Mouse (Mus musculus) ovary, adult 10 weeks (tissue): ENCODE measurements around the gene Pi4ka. TPM values are rescaled to one million over a fixed set of nuclear protein-coding genes. Genes with fewer than 3 reads are reported as not detected.

Experiments used
- polyA plus RNA-seq: library from polyadenylated mRNA; stranded (reverse); fragments of 350-450 nt; fragmentation: Illumina TruSeq; extraction: RNeasy Lipid Tissue Mini Kit (QIAGEN cat#74804); gene quantifications from one replicate; pipeline ENCODE4 v1.2.3, GENCODE M21; 2014

Pi4ka gene
- polyA plus RNA-seq: 19.1 TPM

DNA sequence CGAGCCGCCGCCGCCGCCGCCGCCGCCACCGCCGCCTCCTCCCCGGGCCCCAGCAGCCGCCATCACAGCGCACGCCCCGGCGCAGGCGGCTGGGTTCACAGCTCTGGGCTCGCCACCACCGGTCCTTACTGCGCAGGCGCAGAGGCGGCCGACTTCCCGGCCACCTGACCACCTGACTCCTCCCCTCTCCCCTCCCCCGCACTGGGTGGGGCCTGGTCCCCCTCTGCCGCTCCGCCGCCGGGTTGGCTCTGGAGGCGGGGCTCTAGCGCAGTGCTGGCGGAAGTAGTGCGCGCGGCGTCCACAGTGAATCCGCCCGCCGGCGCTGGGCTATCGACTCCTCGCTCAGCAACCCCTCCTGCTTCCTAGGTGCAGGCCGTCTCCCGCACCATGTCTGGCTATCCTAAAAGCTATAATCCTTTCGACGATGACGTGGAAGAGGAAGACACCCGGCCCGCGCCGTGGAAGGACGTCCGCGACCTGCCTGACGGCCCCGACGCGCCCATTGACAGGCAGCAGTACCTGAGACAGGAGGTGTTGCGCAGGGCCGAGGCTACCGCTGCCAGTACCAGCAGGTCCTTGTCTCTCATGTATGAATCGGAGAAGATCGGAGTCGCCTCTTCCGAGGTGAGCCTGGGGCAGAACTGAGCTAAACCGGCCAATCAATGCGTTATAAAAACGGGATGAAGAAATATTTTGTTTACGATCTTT lies at the start of gene Pi4ka, which contains the start of gene Snap29:
Gene Pi4ka, minus strand, starts transcription at position 579 of the 708 bp plus-strand sequence.
Gene Snap29, plus strand, starts transcription at position 251 of the 708 bp plus-strand sequence.

DNA sequence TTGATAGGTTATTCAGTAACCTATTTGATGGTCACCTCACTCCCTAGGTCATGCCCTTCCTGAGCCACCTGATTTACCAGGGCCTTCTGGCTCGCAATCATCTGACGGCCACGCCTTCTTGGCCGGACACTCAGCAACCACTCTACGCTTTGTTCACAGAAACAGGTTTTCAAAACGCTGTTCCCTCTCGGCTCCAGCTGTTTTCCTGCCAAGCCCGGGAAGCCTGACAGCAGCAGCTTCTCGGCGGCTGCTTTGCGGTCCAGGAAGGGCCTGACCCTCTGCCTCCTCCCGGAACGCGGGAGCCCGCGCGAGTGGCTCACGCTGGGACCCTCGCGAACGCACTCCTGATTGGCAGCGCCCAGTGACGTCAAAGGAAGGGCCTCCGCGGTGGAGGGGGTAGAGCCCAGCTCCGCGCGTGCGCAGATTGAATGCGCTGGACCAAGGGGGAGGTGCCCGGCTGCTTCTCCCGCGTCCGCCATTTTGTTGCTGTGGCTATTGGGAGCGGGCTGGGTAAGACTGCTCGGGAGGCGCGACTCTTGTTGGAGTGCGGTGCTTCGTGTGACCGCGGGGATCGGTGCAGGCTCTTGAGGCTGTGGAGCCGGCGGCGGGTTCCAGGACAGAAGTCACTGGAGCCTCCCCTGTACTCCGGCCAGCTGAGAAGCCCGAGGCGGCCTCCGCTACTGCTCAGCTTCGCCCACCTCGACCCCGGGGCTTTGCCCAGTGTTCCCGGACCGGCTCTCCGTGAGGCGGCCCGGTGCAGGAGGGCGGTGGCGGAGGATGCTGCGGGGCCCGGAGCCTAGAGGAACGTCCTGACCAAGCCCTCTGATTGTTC lies 45.6 kb upstream of the Pi4ka start, which contains the start of gene Crkl:
Gene Crkl, plus strand, starts transcription at position 447 of the 832 bp plus-strand sequence.

DNA sequence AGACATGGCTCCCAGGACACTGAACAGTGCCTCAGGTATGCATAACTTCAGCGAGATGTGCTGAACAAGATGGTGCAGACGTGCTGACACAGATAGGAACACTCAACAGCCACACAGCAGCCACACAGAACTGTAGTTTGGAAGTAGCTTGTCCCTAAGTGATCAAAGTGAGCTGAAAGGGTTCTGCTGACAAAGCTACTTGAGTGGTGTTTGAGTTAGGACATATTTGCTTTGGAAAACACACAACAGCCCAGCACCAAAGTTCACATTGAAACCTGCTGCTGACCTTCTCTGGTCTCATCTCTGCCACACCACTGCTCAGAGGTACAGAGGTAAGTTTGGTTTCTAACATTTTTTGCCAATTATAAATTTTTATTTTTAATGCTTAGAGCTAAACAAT lies 75.0 kb downstream of the Pi4ka start, which contains the start of gene Serpind1:
Gene Serpind1, plus strand, starts transcription at position 256 of the 400 bp plus-strand sequence.

DNA sequence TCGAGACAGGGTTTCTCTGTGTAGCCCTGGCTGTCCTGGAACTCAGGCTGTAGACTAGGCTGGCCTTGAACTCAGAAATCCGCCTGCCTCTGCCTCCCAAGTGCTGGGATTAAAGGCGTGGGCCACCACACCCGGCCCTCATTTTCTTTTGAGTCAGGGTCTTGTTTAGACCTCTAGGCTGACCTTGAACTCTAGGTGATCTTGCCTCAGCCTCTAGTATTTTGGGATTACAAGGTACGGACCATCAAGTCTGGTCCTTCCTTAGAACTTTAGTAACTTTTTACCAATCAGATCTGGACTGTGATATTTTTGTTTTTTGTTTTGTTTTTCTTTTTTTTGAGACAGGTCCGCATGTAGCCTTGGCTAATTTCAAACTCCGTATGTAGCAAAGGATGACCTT lies 130.4 kb downstream of the Pi4ka start, which contains the start of gene Tmem191c:
Gene Tmem191c, plus strand, starts transcription at position 357 of the 400 bp plus-strand sequence.

GRCm38 (mm10) chr16:17232794-17233701 lies 173.1 kb downstream of the Pi4ka start, which contains the start of gene Hic2:
Gene Hic2, plus strand, starts transcription at chr16:17233572.

Other genes starting within 250 kb of the Pi4ka start
- 248 TPM for gene Ube2l3, start 203.7 kb downstream of the Pi4ka start, polyA plus RNA-seq
- gene Rimbp3, start 197.7 kb downstream of the Pi4ka start, polyA plus RNA-seq: not detected
- 1.4 TPM for gene Hic2, start 172.7 kb downstream of the Pi4ka start, polyA plus RNA-seq
- gene Tmem191c, start 130.2 kb downstream of the Pi4ka start, polyA plus RNA-seq: not detected
- not detected for gene Serpind1, start 74.9 kb downstream of the Pi4ka start, polyA plus RNA-seq
- gene Snap29, start 328 bp downstream of the Pi4ka start, polyA plus RNA-seq: 67.3 TPM
- gene Crkl, start 45.7 kb upstream of the Pi4ka start, polyA plus RNA-seq: 47.7 TPM
- gene Aifm3, start 83.3 kb upstream of the Pi4ka start, polyA plus RNA-seq: 0.17 TPM
- gene Lztr1, start 102.4 kb upstream of the Pi4ka start, polyA plus RNA-seq: 19.7 TPM
- gene Thap7, start 124.8 kb upstream of the Pi4ka start, polyA plus RNA-seq: 1.1 TPM
- 6.9 TPM for gene Lrrc74b, start 154.9 kb upstream of the Pi4ka start, polyA plus RNA-seq
- 0.31 TPM for gene P2rx6, start 155.6 kb upstream of the Pi4ka start, polyA plus RNA-seq
- 0.26 TPM for gene Slc7a4, start 176.9 kb upstream of the Pi4ka start, polyA plus RNA-seq
- gene Smpd4, start 213.0 kb upstream of the Pi4ka start, polyA plus RNA-seq: 22.9 TPM
- gene Ccdc74a, start 240.2 kb upstream of the Pi4ka start, polyA plus RNA-seq: 1.3 TPM